Mouse (Mus musculus) cerebellum, postnatal 4 days (tissue): ENCODE data around the gene Psg25.
"Not testable (repeated sequence)": the region's sequence is repeated elsewhere in the genome, so short reads cannot be mapped to it uniquely, and the experiment has no call there.

Experiments
- DNase-seq, 2 experiments: peaks; one replicate each; pipeline ENCODE4 v3.0.0; 2022; ENCODE audit warnings: low spot score in 2 of 2, mixed read lengths in 1 of 2

Gene Psg25

DNA sequence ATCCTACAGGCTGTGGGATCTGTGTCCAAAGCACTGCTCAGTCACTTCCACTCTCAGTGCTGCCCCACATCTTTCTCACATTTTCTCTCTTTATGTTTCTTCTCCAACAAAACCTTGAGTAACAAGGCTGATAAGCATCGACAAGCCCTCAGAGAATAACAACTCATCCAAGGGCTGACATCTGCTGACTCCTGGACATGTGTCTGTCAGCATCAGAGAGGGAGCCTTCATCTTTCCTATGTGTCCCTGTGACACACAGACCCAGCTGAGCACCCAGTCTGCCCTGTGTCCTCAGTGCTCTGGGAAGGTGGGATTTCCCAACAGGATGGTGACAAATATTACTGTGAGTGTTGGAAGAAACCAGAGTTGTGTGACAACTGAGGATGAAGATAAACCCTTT lies at the start of gene Psg25:
TSS of gene Psg25 (minus strand) at position 101 of the 400 bp plus-strand sequence.
- DNase-seq = no peak

- no peak for DNase-seq
Measured at GRCm38 (mm10) chr7:18567205-18567604, 35.1 kb upstream of the Psg25 start, which contains the start of gene Psg27. TSS of gene Psg27 (minus strand) at chr7:18567305.

DNA sequence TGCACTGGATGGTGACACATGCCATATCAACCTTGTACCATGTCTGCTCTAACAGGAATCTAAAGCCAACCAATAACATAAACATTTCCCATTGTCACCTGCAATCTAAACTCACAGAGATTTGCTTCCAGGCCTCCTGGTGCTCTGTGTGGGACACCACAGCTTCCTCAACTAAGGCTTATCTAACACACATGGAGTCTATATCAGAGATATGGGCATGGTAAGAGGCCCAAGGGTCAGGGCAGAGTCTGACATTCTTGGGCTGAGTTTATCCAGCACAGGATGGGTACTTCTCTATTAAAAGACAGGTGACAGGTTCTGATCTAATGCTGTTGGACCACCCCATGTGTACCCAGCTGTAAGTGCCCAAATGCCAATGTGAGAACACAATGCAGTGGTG lies 27.8 kb upstream of the Psg25 start:
- no peak for DNase-seq

DNA sequence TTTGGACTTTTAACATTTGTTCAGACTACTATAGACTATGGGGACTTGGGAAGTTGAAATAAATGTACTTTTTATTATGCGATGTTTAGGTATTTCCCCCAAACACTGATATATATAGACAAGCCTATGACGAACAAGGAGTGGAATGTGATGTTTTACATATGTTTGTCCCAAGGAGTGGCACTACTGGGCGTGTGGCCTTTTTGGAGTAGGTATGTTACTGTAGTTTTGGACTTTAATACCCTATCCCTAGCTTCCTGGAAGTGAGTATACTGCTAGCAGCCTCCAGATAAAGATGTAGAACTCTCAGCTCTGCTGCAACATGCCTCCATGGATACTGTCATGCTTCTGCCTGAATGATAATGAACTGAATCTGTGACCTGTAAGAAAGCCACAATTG lies 23.7 kb upstream of the Psg25 start:
- not testable (repeated sequence) for DNase-seq

- DNase-seq = no peak
Measured at GRCm38 (mm10) chr7:18533420-18533819, 1.4 kb upstream of the Psg25 start.

DNA sequence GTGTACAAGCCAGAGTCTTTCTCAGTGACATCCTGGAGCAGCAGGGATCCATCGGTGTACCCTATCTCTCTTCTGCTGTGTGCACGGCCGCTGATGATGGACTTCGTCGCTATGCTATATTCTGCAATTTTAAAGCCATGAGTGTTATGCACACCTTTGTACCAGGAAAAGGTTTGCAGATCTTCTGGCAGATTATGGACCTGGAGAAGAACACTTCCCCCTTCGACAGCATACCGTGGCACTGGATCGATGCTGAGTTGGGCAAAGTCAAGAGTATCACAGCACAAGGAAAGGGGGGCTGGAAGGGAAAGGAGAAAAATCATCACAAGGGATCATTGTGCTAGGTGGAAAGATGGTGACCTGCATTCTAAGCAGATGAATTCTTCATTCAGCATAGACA lies 7.4 kb downstream of the Psg25 start:
- no peak for DNase-seq

- DNase-seq = not testable (repeated sequence)
Measured at GRCm38 (mm10) chr7:18512848-18513247, 19.2 kb downstream of the Psg25 start.

- not testable (repeated sequence) for DNase-seq
Measured at GRCm38 (mm10) chr7:18512417-18512816, 19.7 kb downstream of the Psg25 start.

GRCm38 (mm10) chr7:18511479-18511878 lies 20.6 kb downstream of the Psg25 start:
- no peak for DNase-seq

DNA sequence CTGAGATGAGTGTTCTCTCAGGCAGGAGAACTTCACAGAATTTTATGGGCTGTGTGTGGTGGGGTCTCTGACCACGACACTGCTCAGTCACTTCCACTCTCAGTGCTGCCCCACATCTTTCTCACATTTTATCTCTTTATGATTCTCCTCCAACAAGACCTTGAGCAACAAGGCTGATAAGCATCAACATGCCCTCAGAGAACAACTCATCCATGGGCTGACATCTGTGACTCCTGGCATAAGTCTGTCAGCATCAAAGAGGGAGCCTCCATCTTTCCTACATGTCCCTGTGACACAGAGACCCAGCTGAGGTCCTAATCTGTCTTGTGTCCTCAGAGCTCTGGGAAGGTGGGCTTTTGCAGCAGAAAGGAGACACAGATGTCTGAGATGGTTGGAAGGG lies 48.0 kb downstream of the Psg25 start, which contains the start of gene Psg26:
TSS of gene Psg26 (minus strand) at position 101 of the 400 bp plus-strand sequence.
- DNase-seq = no peak
